In genomic region chr14:33378723-33379122, GRCm38 (mm10) we compare ENCODE assay signal across 26 mouse cellular contexts.
"Had no signal": no experiment of that assay in that cellular context is flagged by ENCODE, and none has a peak within 500 bp of the region (broad histone marks: within the 10 kb centered on the region; RNA-seq: fewer than 3 reads in every experiment).

No protein-coding gene starts in this region.

- H3K4me2 ChIP-seq: heart, embryonic 12.5 days; hindbrain, embryonic 12.5 days; hindbrain, embryonic 15.5 days; kidney, embryonic 15.5 days; limb, embryonic 12.5 days; liver, embryonic 11.5 days; liver, embryonic 13.5 days had no signal

- ATAC-seq: hindbrain, postnatal 0 days; intestine, embryonic 16.5 days had no signal

- H3K9ac ChIP-seq: heart, embryonic 12.5 days; hindbrain, embryonic 12.5 days; hindbrain, embryonic 15.5 days; kidney, embryonic 15.5 days; limb, embryonic 12.5 days; liver, embryonic 13.5 days had no signal

- H3K9me3 ChIP-seq: heart, embryonic 10.5 days; heart, embryonic 12.5 days; hindbrain, embryonic 10.5 days; hindbrain, embryonic 12.5 days; hindbrain, embryonic 15.5 days; kidney, embryonic 15.5 days; limb, embryonic 10.5 days; limb, embryonic 12.5 days; liver, embryonic 13.5 days had no signal

- H3K4me1 ChIP-seq: heart, embryonic 10.5 days; heart, embryonic 12.5 days; hindbrain, embryonic 10.5 days; hindbrain, embryonic 12.5 days; hindbrain, embryonic 15.5 days; kidney, embryonic 15.5 days; limb, embryonic 10.5 days; limb, embryonic 12.5 days had no signal

- H3K27ac ChIP-seq: gastrocnemius, adult 2 months; heart, embryonic 10.5 days; hindbrain, embryonic 10.5 days; hindbrain, embryonic 12.5 days; hindbrain, embryonic 15.5 days; hindbrain, postnatal 0 days; kidney, embryonic 15.5 days; kidney, postnatal 0 days; left cerebral cortex, adult 2 months; limb, embryonic 10.5 days; limb, embryonic 12.5 days; liver, embryonic 13.5 days had no signal

- DNase-seq: gastrocnemius, adult 2 months; gastrocnemius, postnatal 10 days; gastrocnemius, postnatal 25 days; heart, adult 18-20 months; heart, postnatal 10 days; heart, postnatal 4 days; kidney, adult 11 months; kidney, adult 2 months; kidney, adult 9 months; kidney, postnatal 14 days; kidney, postnatal 36 days; liver; liver, embryonic 13.5 days had no signal

- H3K4me3 ChIP-seq: gastrocnemius, adult 2 months; heart, embryonic 10.5 days; heart, embryonic 12.5 days; hindbrain, embryonic 10.5 days; hindbrain, embryonic 12.5 days; hindbrain, embryonic 15.5 days; kidney, embryonic 15.5 days; left cerebral cortex, adult 2 months; limb, embryonic 10.5 days; limb, embryonic 12.5 days; liver, embryonic 13.5 days had no signal

- H3K27me3 ChIP-seq: heart, embryonic 12.5 days; hindbrain, embryonic 12.5 days; hindbrain, embryonic 15.5 days; kidney, embryonic 15.5 days; limb, embryonic 12.5 days; liver, embryonic 13.5 days had no signal
